Mouse (Mus musculus): ENCODE measurements around the gene Socs2. TPM values are rescaled to one million over a fixed set of nuclear protein-coding genes. Genes with fewer than 3 reads are reported as not detected.

Socs2 gene
- polyA plus RNA-seq (2012; rRNA removed), result 24.5 and 42.9 TPM in 2 replicates

DNA sequence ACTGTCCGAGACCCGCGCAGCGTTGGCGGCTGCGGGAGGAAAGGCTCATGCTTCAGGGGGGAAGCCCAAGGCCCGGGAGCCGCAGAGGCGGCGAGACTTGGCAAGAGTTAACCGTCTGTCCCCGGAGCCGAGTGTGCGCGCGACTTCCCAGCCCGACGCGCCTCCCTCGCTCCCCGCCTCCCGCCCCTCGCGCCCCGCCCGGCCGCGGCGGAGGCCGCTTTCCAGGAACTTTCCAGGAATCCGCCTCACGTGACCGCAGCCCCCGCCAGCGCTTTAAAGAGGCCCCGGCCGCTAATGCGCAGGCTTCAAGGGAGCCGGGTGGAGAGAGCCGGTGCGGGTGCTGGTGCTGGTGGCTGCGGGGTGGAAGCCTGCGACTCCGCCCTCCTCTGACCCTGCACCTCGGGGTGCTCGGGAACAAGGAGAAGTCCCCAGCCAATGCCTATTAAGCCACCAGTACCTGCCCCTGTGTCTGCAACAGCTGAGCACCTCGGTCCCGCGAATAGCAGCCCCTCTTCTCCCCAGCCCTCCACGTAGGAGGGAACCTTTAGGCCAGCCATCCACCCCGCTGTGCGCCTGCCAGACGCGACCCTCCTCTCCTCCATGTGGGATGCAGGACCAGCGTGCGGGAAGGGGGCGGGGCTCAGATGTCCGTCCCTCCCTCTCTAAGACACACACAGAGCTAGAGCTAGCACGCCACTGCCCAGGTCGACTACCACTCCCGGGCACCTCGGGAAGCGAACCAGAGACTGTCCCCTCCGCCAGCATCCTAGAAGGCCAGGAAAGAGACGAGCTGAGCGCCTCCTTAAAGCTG, at the start of gene Socs2:
Gene Socs2 (minus strand): TSS at position 496 of the 811 bp plus-strand sequence.
- no peaks in the 10 kb centered on the region for H3K27me3 ChIP-seq (replicated peaks; ENCODE audit: control insufficient read depth, insufficient read depth, low read length)
- WGBS, result under 1% methylated on average over 66 of the region's 66 CpGs
- peak; percentile 97 for DNase-seq
- peak within 1 kb of the TSS; percentile 47; the same call in 1 of the 2 replicates for H3K27ac ChIP-seq (ENCODE audit: insufficient read depth, low read depth, low read length)
- TF ChIP-seq CTCF (conservative IDR thresholded peaks at IDR 0.05; ENCODE audit: insufficient read depth, insufficient read length, low read depth, low read length), result no peak
- peak; percentile 43 for TF ChIP-seq POLR2A (IDR thresholded peaks at IDR 0.05; ENCODE audit: low read depth, low read length)
- peak within 1 kb of the TSS; percentile 58 for H3K4me3 ChIP-seq (ENCODE audit: insufficient read depth, low read depth, low read length)
- no peaks in the 10 kb centered on the region for H3K36me3 ChIP-seq (ENCODE audit: control insufficient read depth, insufficient read depth, low read length)
- peaks cover 2% of the 10 kb centered on the region; the same call in 1 of the 2 replicates for H3K4me1 ChIP-seq (ENCODE audit: control insufficient read depth, insufficient read depth, low read length)

DNA sequence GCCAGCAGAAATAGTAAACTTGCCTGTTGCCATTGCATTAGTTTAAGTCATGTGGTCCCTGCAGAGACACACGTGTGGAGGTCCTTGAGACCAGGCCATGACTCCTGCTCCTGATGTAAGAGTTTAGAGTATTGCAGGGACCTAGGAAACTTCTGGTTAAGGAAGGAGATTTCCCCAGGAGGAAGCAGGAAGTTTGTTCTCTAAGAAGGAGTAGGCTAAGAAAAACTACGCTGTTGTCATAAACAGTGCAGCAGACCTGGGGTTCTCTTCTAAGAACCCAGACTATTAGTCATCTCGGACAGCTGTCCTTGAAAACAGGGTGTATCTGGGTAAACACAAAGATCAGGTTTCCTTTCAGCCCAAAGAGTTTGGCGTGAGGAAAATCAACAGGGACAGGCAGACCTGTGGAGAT, 48.5 kb upstream of the Socs2 start:
- 40% methylated on average over 4 of the region's 4 CpGs for WGBS
- DNase-seq, result no peak
- no peak overlapping the region for H3K4me3 ChIP-seq (ENCODE audit: insufficient read depth, low read depth, low read length)
- no peaks in the 10 kb centered on the region for H3K27me3 ChIP-seq (replicated peaks; ENCODE audit: control insufficient read depth, insufficient read depth, low read length)
- no peaks in the 10 kb centered on the region for H3K4me1 ChIP-seq (ENCODE audit: control insufficient read depth, insufficient read depth, low read length)
- no peak for TF ChIP-seq CTCF (conservative IDR thresholded peaks at IDR 0.05; ENCODE audit: insufficient read depth, insufficient read length, low read depth, low read length)
- no peak for TF ChIP-seq POLR2A (IDR thresholded peaks at IDR 0.05; ENCODE audit: low read depth, low read length)
- H3K27ac ChIP-seq (ENCODE audit: insufficient read depth, low read depth, low read length), result no peak overlapping the region
- no peaks in the 10 kb centered on the region for H3K36me3 ChIP-seq (ENCODE audit: control insufficient read depth, insufficient read depth, low read length)

DNA sequence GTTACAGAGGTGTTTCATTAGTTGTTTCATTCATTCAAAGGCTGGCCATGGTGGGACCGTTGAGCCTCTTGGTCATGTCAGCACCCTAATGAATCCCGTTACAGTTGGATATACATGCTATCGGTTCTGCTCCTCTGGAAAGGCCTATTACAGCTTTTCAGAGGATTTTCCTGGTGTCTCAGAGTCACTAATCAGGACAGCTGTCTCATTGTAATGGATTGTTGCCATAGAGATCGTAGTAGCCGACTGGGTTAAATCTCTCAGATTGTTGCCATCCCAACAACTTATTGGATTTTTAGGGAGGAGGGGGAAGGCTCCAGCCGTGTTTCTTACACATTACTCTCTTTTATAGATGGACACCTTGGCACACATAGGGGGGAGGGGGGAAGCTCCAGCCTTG, 47.5 kb upstream of the Socs2 start:
- WGBS, result 88% methylated on average over 6 of the region's 6 CpGs
- TF ChIP-seq POLR2A (IDR thresholded peaks at IDR 0.05; ENCODE audit: low read depth, low read length) (no peak), CTCF (conservative IDR thresholded peaks at IDR 0.05; ENCODE audit: insufficient read depth, insufficient read length, low read depth, low read length) (no peak)
- no peak for DNase-seq
- Histone ChIP-seq H3K4me1 (ENCODE audit: control insufficient read depth, insufficient read depth, low read length) (no peaks in the 10 kb centered on the region), H3K27me3 (replicated peaks; ENCODE audit: control insufficient read depth, insufficient read depth, low read length) (no peaks in the 10 kb centered on the region), H3K27ac (ENCODE audit: insufficient read depth, low read depth, low read length) (no peak overlapping the region), H3K36me3 (ENCODE audit: control insufficient read depth, insufficient read depth, low read length) (no peaks in the 10 kb centered on the region), H3K4me3 (ENCODE audit: insufficient read depth, low read depth, low read length) (no peak overlapping the region)

DNA sequence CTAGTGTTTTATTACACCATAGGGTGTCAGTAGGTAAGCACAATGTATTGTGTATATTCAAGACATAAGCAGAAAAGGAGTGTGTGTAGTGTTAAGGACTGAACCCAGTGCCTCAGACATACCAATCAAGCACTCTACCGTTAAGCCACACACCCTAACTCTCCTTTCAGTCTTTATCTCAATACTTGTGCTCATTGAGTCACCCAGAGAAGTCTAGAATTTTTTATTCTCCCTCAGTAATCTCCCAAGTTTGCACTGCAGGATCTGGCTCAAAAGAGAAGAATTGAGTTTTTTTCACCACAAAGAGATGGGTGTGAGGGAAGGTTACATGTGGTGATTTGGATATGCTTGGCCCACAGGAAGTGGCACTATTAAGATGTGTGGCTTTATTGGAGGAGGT, 45.3 kb upstream of the Socs2 start:
- WGBS, result 68% methylated on average over 1 of the region's 1 CpGs
- H3K27ac ChIP-seq (ENCODE audit: insufficient read depth, low read depth, low read length), result no peak overlapping the region
- no peaks in the 10 kb centered on the region for H3K36me3 ChIP-seq (ENCODE audit: control insufficient read depth, insufficient read depth, low read length)
- H3K27me3 ChIP-seq (replicated peaks; ENCODE audit: control insufficient read depth, insufficient read depth, low read length), result no peaks in the 10 kb centered on the region
- H3K4me1 ChIP-seq (ENCODE audit: control insufficient read depth, insufficient read depth, low read length), result no peaks in the 10 kb centered on the region
- TF ChIP-seq CTCF (conservative IDR thresholded peaks at IDR 0.05; ENCODE audit: insufficient read depth, insufficient read length, low read depth, low read length), result no peak
- TF ChIP-seq POLR2A (IDR thresholded peaks at IDR 0.05; ENCODE audit: low read depth, low read length), result no peak
- DNase-seq, result no peak
- no peak overlapping the region for H3K4me3 ChIP-seq (ENCODE audit: insufficient read depth, low read depth, low read length)

DNA sequence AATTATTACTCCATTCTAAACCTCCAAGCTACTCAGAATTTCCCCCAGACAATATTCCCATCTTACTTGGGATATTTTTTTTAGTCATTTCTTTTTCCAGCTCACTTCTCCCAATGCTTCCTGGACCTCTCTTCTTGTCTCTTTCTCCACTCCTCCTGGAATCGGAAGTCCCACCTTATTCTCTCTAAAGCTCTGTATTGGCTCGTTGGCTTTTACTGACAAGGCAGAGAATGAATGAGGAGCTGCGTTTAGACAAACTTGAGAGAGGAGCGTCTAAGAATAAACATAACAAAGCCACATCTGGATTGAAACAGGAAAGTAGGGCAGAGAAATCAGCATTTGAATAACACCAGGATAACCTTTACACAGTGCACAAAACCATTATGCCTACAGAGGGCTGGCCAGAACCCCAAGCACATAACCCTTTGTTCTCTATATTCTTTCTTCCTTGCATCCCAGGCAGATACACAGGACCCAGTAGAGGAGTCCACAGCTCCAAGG, 44.1 kb upstream of the Socs2 start:
- Histone ChIP-seq H3K27ac (ENCODE audit: insufficient read depth, low read depth, low read length) (no peak overlapping the region), H3K36me3 (ENCODE audit: control insufficient read depth, insufficient read depth, low read length) (no peaks in the 10 kb centered on the region), H3K4me1 (ENCODE audit: control insufficient read depth, insufficient read depth, low read length) (no peaks in the 10 kb centered on the region), H3K27me3 (replicated peaks; ENCODE audit: control insufficient read depth, insufficient read depth, low read length) (no peaks in the 10 kb centered on the region), H3K4me3 (ENCODE audit: insufficient read depth, low read depth, low read length) (no peak overlapping the region)
- DNase-seq, result no peak
- no peak for TF ChIP-seq POLR2A (IDR thresholded peaks at IDR 0.05; ENCODE audit: low read depth, low read length)
- TF ChIP-seq CTCF (conservative IDR thresholded peaks at IDR 0.05; ENCODE audit: insufficient read depth, insufficient read length, low read depth, low read length), result no peak
- WGBS, result 76% methylated on average over 4 of the region's 4 CpGs

DNA sequence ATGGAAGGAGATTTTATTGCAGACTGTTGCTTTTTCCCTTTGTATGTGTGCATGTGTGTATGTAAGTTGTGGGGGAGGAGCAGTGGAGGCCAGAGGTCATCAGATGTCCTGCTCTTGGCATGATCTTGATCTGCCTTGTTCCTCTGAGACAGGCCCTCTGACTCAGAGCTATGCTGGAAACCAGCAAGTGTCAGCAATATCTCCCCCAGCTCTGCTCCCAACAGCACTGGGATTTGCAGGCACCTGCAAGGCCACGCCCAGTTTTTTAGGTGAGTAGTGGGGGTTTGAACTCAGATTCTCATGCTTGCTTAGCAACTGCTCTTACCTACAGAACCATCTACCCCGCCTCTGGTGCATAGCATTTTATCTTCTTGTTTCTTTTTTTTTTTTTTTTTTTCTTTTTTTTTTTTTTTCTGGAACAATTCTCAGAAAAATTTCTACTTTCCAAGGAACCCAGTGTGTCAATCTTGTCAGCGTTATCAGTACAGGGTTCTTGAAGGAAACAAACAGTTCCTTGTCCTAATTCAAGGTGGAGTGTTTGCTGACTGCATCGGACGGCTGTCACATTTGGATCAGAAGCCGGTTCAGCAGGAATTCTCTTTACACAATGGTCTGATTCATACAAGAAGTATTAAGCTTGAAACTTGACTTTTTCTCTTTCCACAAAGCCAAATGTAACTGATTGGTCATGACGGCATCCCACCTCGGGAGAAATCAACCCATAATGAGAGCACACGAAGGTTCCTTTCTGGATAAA, 41.2 kb upstream of the Socs2 start:
- H3K27ac ChIP-seq (ENCODE audit: insufficient read depth, low read depth, low read length), result no peak overlapping the region
- WGBS, result 88% methylated on average over 9 of the region's 9 CpGs
- no peak for DNase-seq
- H3K4me3 ChIP-seq (ENCODE audit: insufficient read depth, low read depth, low read length), result no peak overlapping the region
- no peaks in the 10 kb centered on the region for H3K36me3 ChIP-seq (ENCODE audit: control insufficient read depth, insufficient read depth, low read length)
- no peak for TF ChIP-seq POLR2A (IDR thresholded peaks at IDR 0.05; ENCODE audit: low read depth, low read length)
- no peak for TF ChIP-seq CTCF (conservative IDR thresholded peaks at IDR 0.05; ENCODE audit: insufficient read depth, insufficient read length, low read depth, low read length)
- no peaks in the 10 kb centered on the region for H3K4me1 ChIP-seq (ENCODE audit: control insufficient read depth, insufficient read depth, low read length)
- H3K27me3 ChIP-seq (replicated peaks; ENCODE audit: control insufficient read depth, insufficient read depth, low read length), result no peaks in the 10 kb centered on the region
